Mouse (Mus musculus) lung, adult 10 weeks (tissue): ENCODE measurements around the gene Fbxo17. TPM values are rescaled to one million over a fixed set of nuclear protein-coding genes. Genes with fewer than 3 reads are reported as not detected.

Experiments
- polyA plus RNA-seq: library from polyadenylated mRNA; stranded (reverse); fragments of 350-450 nt; fragmentation: Illumina TruSeq; extraction: RNeasy Lipid Tissue Mini Kit (QIAGEN cat#74804); gene quantifications from one replicate; pipeline ENCODE4 v1.2.3, GENCODE M21; 2014; ENCODE audit warnings: low read depth, low replicate concordance; ENCODE audit not compliant: insufficient read depth

Gene Fbxo17
- 2.8 TPM for polyA plus RNA-seq

GRCm38 (mm10) chr7:28716590-28717281, at the start of gene Fbxo17:
Gene Fbxo17 (plus strand): TSS chr7:28716804.

DNA sequence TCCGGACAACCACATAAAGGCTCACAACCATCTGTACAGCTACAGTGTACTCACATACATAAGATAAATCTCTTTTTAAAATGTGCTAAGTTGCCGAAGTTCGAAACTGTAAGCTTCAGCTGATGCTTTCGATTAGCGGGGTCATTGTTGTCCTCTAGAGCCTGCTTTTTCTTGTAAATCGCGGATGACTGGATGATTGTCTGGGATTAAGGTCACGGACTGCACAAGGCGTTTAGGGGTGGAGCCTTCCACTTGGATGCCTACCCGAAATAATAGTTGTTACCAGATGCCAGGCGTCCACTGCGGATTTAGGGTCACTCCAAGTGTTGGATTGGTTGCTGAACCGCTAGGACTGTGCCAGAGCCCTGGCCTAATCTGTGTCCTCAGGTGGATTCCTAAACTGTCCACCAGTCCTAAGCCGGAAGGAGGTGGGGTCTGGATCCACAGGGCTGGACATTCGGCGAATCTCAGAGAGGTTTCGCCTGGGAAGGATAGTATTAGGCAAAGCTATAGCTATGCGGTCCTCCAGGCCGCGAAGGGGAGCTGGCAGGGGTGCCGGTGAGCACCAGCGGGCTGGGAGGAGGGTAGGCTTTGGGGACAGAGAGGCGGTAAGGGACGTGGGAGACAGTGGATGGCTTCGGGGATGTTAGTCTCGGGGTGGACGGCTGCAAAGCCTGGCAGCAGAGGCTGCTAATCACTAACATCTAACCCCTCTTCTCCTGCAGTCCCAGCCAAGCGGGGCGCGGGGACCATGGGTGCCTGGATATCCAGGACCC, 23.9 kb upstream of the Fbxo17 start, which contains the start of gene Fbxo27:
TSS of gene Fbxo27 (plus strand) at position 305 of the 776 bp plus-strand sequence.

DNA sequence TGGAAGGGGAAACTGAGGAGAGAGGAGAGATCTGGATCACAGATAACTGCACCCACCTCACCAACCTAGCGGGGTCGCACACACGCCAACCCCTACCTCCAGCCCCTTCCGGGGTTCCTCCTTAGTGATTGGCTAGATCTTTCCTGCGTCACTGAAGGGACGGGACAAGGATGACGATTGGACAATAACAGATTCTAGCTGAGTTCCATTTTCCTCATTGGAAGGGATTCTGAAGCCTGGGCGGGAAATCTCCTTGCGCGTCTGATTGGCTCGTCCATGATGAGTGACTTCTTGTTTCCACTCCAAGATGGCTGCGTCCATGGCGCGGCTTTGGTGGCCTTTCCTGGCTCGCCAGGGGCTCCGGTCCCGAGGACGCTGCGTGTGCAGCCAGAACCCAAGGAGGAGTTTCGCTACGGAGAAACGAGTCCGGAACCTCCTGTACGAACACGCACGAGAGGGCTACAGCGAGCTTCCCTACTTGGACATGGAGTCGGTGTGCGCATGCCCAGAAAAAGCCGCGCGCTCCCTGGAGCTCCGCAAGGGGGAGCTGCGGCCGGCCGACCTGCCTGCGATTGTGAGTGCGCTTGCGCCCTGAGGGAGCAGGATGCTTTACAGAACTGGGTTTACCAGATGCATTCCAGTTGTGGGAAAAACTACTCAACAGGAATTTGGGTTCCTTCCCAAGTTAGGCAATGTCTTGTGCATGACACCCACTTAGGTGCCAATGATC, 25.3 kb downstream of the Fbxo17 start, which contains the start of the genes Mrps12 and Sars2:
TSS of gene Mrps12 (minus strand) at position 112 of the 730 bp plus-strand sequence.
TSS of gene Sars2 (plus strand) at position 284 of the 730 bp plus-strand sequence.

GRCm38 (mm10) chr7:28756079-28756478, 39.5 kb downstream of the Fbxo17 start, which contains the start of gene Ccer2:
Gene Ccer2 (plus strand): TSS chr7:28756174.

DNA sequence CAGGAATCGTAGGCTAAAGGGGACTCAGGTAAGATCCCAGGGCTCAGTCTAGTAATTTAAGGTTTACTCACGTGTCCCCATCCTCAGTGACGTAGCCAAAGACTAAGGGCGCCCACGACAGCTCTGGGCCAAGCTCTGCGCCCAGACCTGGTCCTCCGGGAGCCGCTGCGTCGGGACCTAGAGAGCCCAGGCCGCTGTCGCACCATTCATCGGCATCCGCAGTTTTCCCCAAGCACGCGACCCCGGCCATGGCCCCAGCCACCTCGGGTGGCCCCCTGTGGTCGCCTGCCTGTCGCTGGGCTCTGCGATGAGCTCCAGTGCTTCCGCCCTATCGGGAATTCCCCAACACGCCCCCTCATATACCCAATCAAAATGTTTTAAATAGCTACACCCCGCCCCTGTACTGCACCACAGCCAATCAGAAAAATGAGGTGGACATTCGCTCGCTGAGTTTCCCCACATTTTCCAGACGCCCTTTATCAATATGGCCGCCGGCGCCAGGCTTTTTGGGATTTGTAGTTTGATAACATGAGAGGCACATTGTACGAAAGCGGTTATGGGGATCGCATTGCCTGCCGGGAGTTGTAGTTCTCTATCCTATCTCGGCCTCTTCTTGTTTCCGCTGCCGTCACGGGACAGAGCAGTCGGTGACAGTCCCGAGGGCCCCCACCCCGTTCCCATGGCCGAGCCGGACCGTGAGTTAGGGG, 49.7 kb downstream of the Fbxo17 start, which contains the start of gene Sirt2:
TSS of gene Sirt2 (plus strand) at position 563 of the 707 bp plus-strand sequence.

DNA sequence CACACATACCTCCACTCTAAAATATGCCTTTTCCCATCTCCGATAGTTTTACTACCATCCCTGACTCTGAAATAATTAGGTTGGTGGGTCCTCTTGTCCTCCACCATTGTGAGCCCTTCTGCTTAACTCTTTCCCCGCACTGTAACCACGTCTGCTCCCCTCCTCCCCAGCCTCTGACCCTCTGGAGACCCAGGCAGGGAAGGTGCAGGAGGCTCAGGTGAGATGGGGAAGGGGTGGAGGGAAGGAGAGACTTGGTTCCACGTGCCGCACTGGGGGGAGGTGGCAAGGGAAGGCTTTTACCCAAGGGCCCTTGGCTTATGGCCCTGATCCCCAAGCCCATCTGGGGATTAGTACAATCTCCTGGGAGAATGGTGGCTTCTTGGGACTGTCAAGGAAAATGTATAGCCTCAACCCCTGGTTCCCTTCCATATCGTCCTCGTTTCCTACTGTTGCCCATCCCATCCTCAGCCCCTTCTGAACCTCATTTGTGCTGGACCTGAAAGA, 50.9 kb downstream of the Fbxo17 start, which contains the start of gene Nfkbib:
TSS of gene Nfkbib (minus strand) at position 51 of the 504 bp plus-strand sequence.

Other genes starting within 250 kb of the Fbxo17 start
- not detected for gene Ifnl2, start 206.3 kb upstream of the Fbxo17 start, polyA plus RNA-seq
- gene Ifnl3, start 194.0 kb upstream of the Fbxo17 start, polyA plus RNA-seq: not detected
- gene Sycn, start 175.9 kb upstream of the Fbxo17 start, polyA plus RNA-seq: not detected
- 0.65 TPM for gene Nccrp1, start 169.6 kb upstream of the Fbxo17 start, polyA plus RNA-seq
- gene Samd4b, start 118.7 kb upstream of the Fbxo17 start, polyA plus RNA-seq: 12.4 TPM
- 22.3 TPM for gene Pak4, start 118.6 kb upstream of the Fbxo17 start, polyA plus RNA-seq
- gene Acp7, start 85.5 kb upstream of the Fbxo17 start, polyA plus RNA-seq: not detected
- 0.96 TPM for gene Fbxo27, start 24.0 kb upstream of the Fbxo17 start, polyA plus RNA-seq
- gene Mrps12, start 25.0 kb downstream of the Fbxo17 start, polyA plus RNA-seq: 66.0 TPM
- 3.8 TPM for gene Sars2, start 25.2 kb downstream of the Fbxo17 start, polyA plus RNA-seq
- gene Ccer2, start 39.4 kb downstream of the Fbxo17 start, polyA plus RNA-seq: not detected
- 47.9 TPM for gene Sirt2, start 49.9 kb downstream of the Fbxo17 start, polyA plus RNA-seq
- gene Nfkbib, start 50.7 kb downstream of the Fbxo17 start, polyA plus RNA-seq: 29.6 TPM
- 16.0 TPM for gene Rinl, start 72.2 kb downstream of the Fbxo17 start, polyA plus RNA-seq
- 124 TPM for gene Hnrnpl, start 91.7 kb downstream of the Fbxo17 start, polyA plus RNA-seq
- 181 TPM for gene Ech1, start 108.4 kb downstream of the Fbxo17 start, polyA plus RNA-seq
- 7.3 TPM for gene Lgals4, start 117.0 kb downstream of the Fbxo17 start, polyA plus RNA-seq
- 4.1 TPM for gene Lgals7, start 147.0 kb downstream of the Fbxo17 start, polyA plus RNA-seq
- 0.07 TPM for gene Capn12, start 164.6 kb downstream of the Fbxo17 start, polyA plus RNA-seq
- gene Actn4, start 245.5 kb downstream of the Fbxo17 start, polyA plus RNA-seq: 93.9 TPM